Mouse (Mus musculus) Patski (cell line): ENCODE measurements around the gene Sash1. TPM values are rescaled to one million over a fixed set of nuclear protein-coding genes. Genes with fewer than 3 reads are reported as not detected.

Experiments
- ATAC-seq: fragments of 100-300 bp; one replicate; pipeline ENCODE4 v1.8.0; 2021
- CTCF ChIA-PET: fragments of 350-600 bp; sonication (Branson Sonifier 250); formaldehyde crosslinking; loops from one replicate; lab custom pipeline; 2022; ENCODE audit warnings: inconsistent platforms; lab: Charles Lee
- POLR2A ChIA-PET: fragments of 350-600 bp; sonication (Branson Sonifier 250); formaldehyde crosslinking; loops from one replicate; lab custom pipeline; 2022; ENCODE audit warnings: antibody characterized with exemption, inconsistent platforms; lab: Charles Lee
- DNase-seq: peaks from one replicate; pipeline ENCODE4 v3.0.0-alpha.2; 2011; ENCODE audit warnings: low read depth, low spot score
- H3K27me3 ChIP-seq: fragments of 371-371 bp; one replicate; pipeline ENCODE4 v1.5.1; 2021
- CTCF ChIP-seq: fragments of 100-300 bp; IDR thresholded peaks from one replicate; pipeline ENCODE4 v1.5.1; 2021
- in situ Hi-C: fragments of 300-500 bp; cut with MboI; formaldehyde crosslinking; loops from 3 replicates; pipeline ENCODE4 v1.11.1; 2018; ENCODE audit warnings: low pct_unique_long_range_greater_than_20kb, mixed read lengths
- polyA plus RNA-seq: library from polyadenylated mRNA; unstranded; gene quantifications from one replicate; pipeline ENCODE4 v1.2.3, GENCODE M21; 2021

The Sash1 gene
- polyA plus RNA-seq, 1 experiment from 2014 or later, result 86.3 TPM

DNA sequence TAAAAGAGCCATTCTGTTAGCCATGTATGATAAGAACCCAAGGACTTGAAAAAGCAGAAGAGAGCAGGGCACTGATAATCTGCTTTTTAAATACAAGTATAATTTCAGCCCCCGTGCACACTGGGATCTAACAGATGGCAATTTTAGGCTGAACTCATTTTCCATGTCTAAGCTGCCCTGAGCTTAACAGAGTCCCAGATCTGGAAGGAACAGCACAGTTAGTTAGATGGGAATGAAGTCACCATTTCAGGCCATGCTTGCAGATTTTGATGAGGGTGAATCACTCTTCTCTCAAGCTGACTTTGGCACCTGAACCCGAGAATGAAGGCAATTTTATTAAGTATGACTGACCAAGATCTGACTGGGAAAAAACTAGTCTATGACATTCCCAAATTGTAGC is 28.9 kb downstream of the Sash1 start:
- no peak for TF ChIP-seq CTCF
- ChIA-PET CTCF (interaction anchor here (1.2 kb wide), 1 partner anchor 15 kb away, joined by 3 read pairs; no protein-coding TSS in a partner anchor), POLR2A (no interaction called here)
- ATAC-seq (peak; percentile 74), DNase-seq (peak; percentile 27)
- in situ Hi-C loops, result no loop called here
- no peaks in the 10 kb centered on the region for H3K27me3 ChIP-seq

DNA sequence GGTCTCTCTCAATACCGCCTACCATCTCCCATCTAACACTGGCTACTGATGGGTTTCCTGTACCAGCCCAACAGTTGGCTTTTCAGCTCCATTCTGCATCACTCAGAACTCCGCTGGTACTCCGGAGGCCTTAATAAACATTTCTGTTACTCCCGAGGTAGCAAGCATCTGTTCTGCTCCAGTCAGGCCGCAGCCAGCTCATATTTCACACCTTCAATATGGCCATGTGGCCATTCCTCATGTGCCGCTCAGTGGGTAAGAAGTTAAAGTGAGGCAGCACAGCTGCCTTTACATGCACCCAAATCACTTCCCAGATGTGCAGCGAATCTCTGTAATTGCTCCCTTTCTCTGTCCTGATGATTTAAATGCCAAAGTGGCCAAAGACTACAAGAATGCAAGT is 32.5 kb downstream of the Sash1 start:
- DNase-seq, result no peak
- ChIA-PET CTCF (interaction anchor here (1.3 to 1.8 kb wide), 2 partner anchors 10 kb away, joined by 3 to 6 read pairs; no protein-coding TSS in a partner anchor), POLR2A (interaction anchor here (0.6 to 0.7 kb wide), 2 partner anchors 10 to 97 kb away, joined by 3 read pairs; no protein-coding TSS in a partner anchor)
- H3K27me3 ChIP-seq, result no peaks in the 10 kb centered on the region
- in situ Hi-C loops, result no loop called here
- no peak for TF ChIP-seq CTCF
- no peak for ATAC-seq

DNA sequence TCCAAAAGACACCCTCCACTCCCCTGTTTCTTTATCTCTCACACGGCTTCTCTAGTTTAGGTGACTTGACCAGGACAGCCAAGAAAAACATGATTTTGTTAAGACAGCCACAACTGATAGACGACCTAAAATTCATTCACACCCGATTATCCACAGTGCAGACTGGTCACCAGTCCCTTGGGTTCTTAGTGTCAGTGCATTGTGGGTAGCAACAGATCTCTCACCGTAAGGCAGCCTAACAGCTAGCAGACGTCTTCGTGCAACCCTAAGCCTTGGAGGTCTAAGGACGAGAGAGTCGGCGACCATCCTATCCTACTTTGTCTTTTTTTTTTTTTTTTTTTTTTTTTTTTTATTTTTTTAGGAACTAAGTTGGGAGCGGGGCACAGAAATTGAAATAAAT is 34.2 kb downstream of the Sash1 start:
- no peak for ATAC-seq
- no peak for DNase-seq
- ChIA-PET POLR2A (no interaction called here), CTCF (no interaction called here)
- H3K27me3 ChIP-seq, result no peaks in the 10 kb centered on the region
- TF ChIP-seq CTCF, result no peak
- in situ Hi-C loops, result no loop called here

DNA sequence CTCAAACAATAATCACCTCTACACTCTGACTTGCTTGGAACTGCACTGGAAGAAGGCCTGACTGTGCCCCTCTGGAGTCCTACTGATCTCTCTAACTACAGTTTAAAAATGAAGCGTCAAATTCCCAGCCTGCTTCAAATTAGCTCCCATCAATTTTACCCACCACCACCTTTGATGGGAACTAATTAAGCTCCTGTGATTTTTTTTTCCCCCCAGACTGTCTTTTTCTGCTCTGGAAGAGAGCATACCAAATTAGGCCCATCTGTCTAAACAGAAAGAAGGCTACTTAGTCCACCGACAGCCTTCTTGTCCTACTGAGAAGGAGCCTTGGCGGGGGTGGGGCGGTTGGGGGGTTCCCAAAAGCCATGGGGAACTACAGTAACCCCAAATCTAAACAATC is 37.9 kb downstream of the Sash1 start:
- no peak for ATAC-seq
- in situ Hi-C loops, result no loop called here
- no peak for DNase-seq
- no peak for TF ChIP-seq CTCF
- CTCF ChIA-PET, result no interaction called here
- H3K27me3 ChIP-seq, result no peaks in the 10 kb centered on the region
- POLR2A ChIA-PET, result interaction anchor here (0.9 kb wide), 1 partner anchor 14 kb away, joined by 3 read pairs; no protein-coding TSS in a partner anchor

DNA sequence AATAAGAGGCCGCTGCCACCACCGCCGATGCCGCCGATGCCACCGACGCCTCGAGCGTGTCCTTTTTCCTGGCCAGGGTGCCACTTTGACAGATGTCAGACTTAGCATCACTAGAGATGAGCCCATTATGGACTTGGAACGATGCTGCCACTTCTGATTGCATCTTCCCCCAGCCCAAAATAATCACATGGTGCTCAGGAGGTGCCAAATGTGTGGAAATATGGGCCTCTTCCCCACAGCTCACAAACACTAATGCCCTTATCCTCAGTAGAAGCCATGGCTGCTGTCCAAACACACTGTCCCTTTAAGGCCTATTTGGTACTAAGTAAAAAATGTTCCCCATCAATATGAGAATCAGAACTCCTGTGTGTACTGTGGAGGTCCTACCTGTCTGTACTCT is 39.6 kb downstream of the Sash1 start:
- H3K27me3 ChIP-seq, result no peaks in the 10 kb centered on the region
- in situ Hi-C loops, result no loop called here
- no peak for TF ChIP-seq CTCF
- DNase-seq, result no peak
- ChIA-PET CTCF (no interaction called here), POLR2A (no interaction called here)
- ATAC-seq, result no peak

DNA sequence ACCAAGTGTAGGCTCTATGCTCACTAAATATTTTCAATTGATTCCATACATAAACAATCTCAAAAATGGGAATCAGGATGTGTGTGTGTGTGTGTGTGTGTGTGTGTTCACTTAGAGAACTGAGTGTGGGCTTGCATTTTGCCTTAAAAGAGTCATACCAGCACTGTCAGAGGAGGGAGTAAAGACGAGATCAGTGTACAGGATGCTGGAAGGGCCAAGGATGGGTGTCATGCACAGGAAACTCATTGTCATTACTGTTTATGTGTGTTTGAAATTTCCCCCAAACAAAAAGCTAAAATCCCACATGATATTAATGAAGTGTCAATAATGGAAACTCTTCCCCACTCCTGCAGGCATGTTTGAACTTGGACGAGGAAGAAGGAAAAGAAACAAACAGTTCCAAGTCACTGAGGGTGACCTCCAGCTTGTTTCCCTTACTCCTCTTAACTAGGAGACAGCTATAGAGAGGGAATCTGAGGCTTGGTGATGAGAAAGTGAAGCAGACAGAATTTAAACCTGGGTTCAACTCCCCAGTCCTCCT is 40.6 kb downstream of the Sash1 start:
- H3K27me3 ChIP-seq, result no peaks in the 10 kb centered on the region
- no peak for TF ChIP-seq CTCF
- CTCF ChIA-PET, result interaction anchor here (1.3 kb wide), 1 partner anchor 11 kb away, joined by 3 read pairs; no protein-coding TSS in a partner anchor
- in situ Hi-C loops, result no loop called here
- POLR2A ChIA-PET, result interaction anchor here (0.7 kb wide), 1 partner anchor 161 kb away, joined by 4 read pairs; no protein-coding TSS in a partner anchor
- ATAC-seq (no peak), DNase-seq (no peak)

DNA sequence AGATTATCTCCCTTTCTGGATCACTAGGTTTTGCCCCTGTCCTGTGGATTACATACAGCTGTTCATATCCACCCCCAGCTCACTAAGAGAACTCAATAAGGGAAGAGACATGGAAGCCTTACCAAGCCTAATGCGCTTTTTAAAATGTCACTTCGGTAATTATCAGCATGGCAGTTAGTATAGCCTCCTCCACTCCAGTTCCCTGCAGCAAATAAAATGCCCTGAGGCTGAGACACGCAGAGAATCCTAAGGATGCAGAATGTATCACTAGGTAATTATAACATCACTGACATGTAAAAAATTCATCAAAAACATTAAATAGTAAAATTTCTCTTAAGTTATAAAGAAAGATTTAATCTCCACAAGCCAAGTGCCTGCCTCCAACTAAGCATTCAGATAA is 45.9 kb downstream of the Sash1 start:
- ATAC-seq, result no peak
- CTCF ChIA-PET, result no interaction called here
- TF ChIP-seq CTCF, result no peak

DNA sequence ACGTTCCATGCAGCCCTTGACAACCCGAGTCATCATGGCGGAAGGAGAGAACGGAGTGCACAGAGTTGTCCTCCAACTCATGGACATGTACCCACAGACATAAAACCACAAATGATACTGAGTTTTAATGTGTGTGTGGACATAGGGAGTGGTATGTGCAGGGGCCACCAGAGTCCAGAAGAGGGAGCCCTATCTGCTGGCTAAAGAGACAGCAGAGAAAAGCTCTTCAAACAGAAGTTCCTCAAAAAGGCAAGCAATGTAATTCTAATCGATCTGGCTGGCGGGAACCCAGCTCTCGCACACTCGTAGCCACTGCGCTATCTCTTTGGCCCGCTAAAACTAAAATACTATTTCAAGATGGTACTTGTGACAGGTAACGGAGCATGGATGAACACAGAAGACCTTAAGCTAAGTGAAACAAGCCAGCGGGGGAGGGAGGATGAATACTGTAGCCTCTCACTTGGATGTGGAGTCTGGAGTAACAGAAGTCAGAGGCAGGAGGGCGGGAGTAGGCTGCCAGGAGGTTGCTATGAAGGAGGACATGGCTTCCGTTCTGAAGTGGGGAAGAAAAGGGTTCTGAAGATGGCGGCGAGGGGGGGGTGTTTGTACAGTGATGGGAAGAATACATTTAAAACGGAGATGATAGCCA is 51.9 kb downstream of the Sash1 start:
- ATAC-seq (no peak), DNase-seq (no peak)
- ChIA-PET CTCF (interaction anchor here (0.6 kb wide), 1 partner anchor 11 kb away, joined by 3 read pairs; no protein-coding TSS in a partner anchor), POLR2A (interaction anchor here (0.9 kb wide), 1 partner anchor 282 kb away, joined by 3 read pairs; no protein-coding TSS in a partner anchor)
- in situ Hi-C loops, result no loop called here
- peak; percentile 57 for TF ChIP-seq CTCF
- no peaks in the 10 kb centered on the region for H3K27me3 ChIP-seq

More for the DNA sequence above, 45.9 kb downstream of the Sash1 start:
- in situ Hi-C loops, result no loop called here
- POLR2A ChIA-PET, result no interaction called here
- DNase-seq, result no peak
- H3K27me3 ChIP-seq, result no peaks in the 10 kb centered on the region

DNA sequence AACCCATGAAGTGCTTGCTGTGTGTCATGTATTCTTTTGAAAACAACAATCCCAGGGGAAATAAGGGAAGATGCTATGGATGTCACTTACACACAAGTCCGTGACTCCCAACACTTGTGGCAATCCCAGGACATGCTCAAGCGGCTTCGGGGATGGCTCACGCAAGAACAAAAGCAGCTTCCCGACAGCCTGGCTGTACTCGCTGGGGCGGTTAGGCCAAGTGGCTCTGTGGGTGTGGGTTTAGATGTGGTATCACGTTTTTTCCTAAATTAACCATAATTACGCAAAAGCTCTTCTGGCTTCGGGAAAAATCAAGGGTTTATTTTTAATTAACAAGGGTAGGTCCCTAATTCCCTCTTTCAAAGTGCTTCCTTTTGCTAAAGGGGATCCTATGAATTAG is 59.6 kb downstream of the Sash1 start:
- no peak for DNase-seq
- in situ Hi-C loops, result no loop called here
- ATAC-seq, result no peak
- TF ChIP-seq CTCF, result no peak
- H3K27me3 ChIP-seq, result no peaks in the 10 kb centered on the region
- ChIA-PET POLR2A (no interaction called here), CTCF (no interaction called here)

DNA sequence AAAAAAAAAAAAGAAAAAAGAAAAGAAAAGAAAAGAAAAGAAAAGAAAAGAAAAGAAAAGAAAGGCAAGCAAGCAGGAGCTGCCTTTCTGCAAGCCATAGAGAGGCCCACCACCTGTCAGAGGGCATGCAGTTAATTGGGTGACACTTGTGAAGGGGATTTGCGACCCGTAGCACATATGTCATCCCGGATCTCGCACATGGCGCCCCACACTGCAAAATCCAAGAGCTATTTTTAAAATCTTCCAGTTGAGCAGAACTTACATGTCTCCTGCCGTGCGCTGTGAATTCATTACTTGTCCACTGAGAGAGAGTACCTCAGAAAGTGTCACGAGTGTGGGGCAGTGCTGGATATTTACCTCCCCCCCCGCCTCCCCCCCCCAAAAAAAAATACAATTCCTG is 60.0 kb downstream of the Sash1 start:
- ATAC-seq, result no peak

DNA sequence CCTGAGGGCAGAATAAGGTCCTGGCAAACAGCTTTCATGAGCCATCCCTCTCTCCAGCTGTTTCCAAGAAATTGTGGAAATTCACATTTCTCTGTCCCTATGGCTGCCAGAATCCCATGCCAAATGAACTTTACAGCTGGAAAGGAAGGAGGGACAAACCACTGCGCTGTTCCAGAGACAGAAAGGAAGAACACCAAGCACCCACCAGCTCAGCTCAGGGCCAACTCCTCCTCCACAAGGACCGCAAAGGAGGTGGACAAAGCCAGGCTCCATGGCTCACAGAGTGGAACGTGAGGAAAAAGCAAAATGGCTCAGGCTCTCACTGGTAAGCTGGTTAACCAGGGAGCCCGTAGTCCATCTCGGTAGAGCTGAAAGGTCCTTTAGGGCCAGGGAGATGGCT is 67.8 kb downstream of the Sash1 start:
- DNase-seq (no peak), ATAC-seq (no peak)
- POLR2A ChIA-PET, result no interaction called here
- in situ Hi-C loops, result no loop called here
- TF ChIP-seq CTCF, result no peak
- no peaks in the 10 kb centered on the region for H3K27me3 ChIP-seq
- CTCF ChIA-PET, result interaction anchor here (1.3 kb wide), 1 partner anchor 29 kb away, joined by 3 read pairs; no protein-coding TSS in a partner anchor

More for the DNA sequence above, 60.0 kb downstream of the Sash1 start:
- no peak for TF ChIP-seq CTCF
- ChIA-PET CTCF (interaction anchor here (1.6 kb wide), 1 partner anchor 11 kb away, joined by 4 read pairs; no protein-coding TSS in a partner anchor), POLR2A (no interaction called here)
- no peak for DNase-seq
- no peaks in the 10 kb centered on the region for H3K27me3 ChIP-seq
- in situ Hi-C loops, result no loop called here
